Mouse (Mus musculus) ES-Bruce4 (cell line): Measurements from ENCODE around the gene Mcee.

Experiments
- CTCF ChIP-seq: IDR thresholded peaks from one replicate; pipeline ENCODE4 v1.8.1; 2011; ENCODE audit warnings: low read depth, low read length
- EP300 ChIP-seq: IDR thresholded peaks from 2 replicates; pipeline ENCODE4 v1.6.1; 2011; ENCODE audit warnings: low read depth, low read length; ENCODE audit not compliant: insufficient read depth
- POLR2A ChIP-seq: IDR thresholded peaks from one replicate; pipeline ENCODE4 v1.8.1; 2011; ENCODE audit warnings: low read length; ENCODE audit not compliant: insufficient read depth

GRCm38 (mm10) chr7:64451861-64452382 lies 59.5 kb downstream of the Mcee start:
- TF ChIP-seq POLR2A (no peak), CTCF (no peak), EP300 (no peak)
